Mouse (Mus musculus): ENCODE data around the gene Gm5152.

DNA sequence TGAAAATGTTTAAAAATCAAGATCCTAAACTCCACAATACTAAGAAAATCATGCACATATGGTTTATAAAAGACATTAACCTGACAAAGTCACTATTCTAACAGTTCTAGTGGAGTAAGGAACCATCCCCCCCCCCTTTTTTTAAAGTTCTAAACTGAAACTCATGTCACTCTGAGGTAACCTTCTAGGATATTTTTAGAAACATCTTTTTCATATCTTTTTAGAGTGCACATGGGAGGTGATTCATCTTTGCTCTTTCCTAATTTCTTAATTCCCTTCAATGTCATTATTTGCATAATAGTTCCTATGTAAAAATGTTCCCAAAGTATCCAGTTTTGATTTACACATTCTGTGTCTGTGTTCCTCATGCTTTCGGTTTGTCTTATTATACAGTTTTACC, 43.3 kb downstream of the Gm5152 start:
- TF ChIP-seq CTCF (IDR thresholded peaks at IDR 0.05; ENCODE audit: borderline replicate concordance, insufficient read depth, low read length) (no peak), POLR2A (IDR thresholded peaks at IDR 0.05; ENCODE audit: low read depth, low read length) (no peak)
